ENCODE assay signal across 8 mouse cellular contexts in the genomic region with DNA sequence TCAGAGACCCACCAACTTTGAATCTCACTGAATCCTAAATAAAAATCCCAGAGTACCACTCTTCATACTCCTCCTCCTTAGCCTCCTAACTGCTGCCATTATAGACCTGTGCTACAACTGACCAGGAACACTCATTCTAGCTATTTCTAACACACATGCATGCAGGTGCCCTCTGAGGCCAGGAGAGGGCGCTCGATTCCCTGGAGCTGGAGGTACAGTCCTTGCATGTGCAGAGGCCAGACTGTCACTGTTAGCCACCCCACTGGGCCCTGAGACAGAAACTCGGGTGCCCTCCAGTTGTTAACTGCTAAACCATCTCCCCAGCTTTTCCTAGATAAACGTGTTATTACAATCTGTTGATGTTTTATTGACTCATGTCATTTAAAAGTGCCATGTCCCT. TPM values are rescaled to one million over a fixed set of nuclear protein-coding genes. Genes with fewer than 3 reads are reported as not detected.
DNase-seq lines count a peak whose midpoint lies in the region; ATAC-seq and TF ChIP-seq lines count a peak whose summit lies in the region.

No protein-coding gene starts in this region.

- peaks cover 10% of the 10 kb centered on the region for H3K4me1 ChIP-seq in heart, postnatal 0 days (ENCODE audit: control insufficient read depth, insufficient read depth)
- peaks cover 4% of the 10 kb centered on the region; the same call in 1 of the 2 replicates for H3K4me1 ChIP-seq in heart, embryonic 11.5 days (ENCODE audit: control insufficient read depth, insufficient read depth, low read length)
- peaks cover 15% of the 10 kb centered on the region for H3K4me1 ChIP-seq in embryonic facial prominence, embryonic 10.5 days
- no peaks in the 10 kb centered on the region; the same call in 1 of the 2 replicates for H3K4me1 ChIP-seq in spleen, adult 2 months (ENCODE audit: control insufficient read depth, insufficient read depth, insufficient read length)

- ATAC-seq in heart, postnatal 0 days (ENCODE audit: insufficient read depth, low read depth) = no peak
- no peak for ATAC-seq in heart, embryonic 11.5 days (replicated peaks; ENCODE audit: insufficient number of reproducible peaks, low FRiP score, low TSS enrichment)

- intact Hi-C loops in left cerebral cortex, postnatal 10 days (cut with DNase I) = no loop called here

- no peak for DNase-seq in heart, postnatal 0 days (ENCODE audit: low spot score)
- peak; percentile 34 for DNase-seq in urinary bladder, postnatal 14 days (ENCODE audit: low spot score)
- no peak for DNase-seq in urinary bladder, adult 18-20 months (ENCODE audit: low spot score in 2 of 2)
- peak; percentile 56 for DNase-seq in embryonic facial prominence, embryonic 10.5 days (ENCODE audit: low spot score)
- DNase-seq in spleen, adult 2 months (ENCODE audit: low read depth in 1 of 2, low spot score in 2 of 2) = peak in 1 of 2 experiments; percentile 25
- no peak for DNase-seq in gastrocnemius, adult 18-20 months (ENCODE audit: low spot score)
- DNase-seq in left cerebral cortex, postnatal 10 days (ENCODE audit: extremely low spot score in 1 of 2, low spot score in 2 of 2) = no peak

- H3K4me2 ChIP-seq in heart, postnatal 0 days (ENCODE audit: low read depth, low read length) = no peak overlapping the region
- no peak overlapping the region for H3K4me2 ChIP-seq in heart, embryonic 11.5 days

- TF ChIP-seq CTCF in heart, postnatal 0 days (IDR thresholded peaks at IDR 0.05; ENCODE audit: low read depth) = peak; percentile 55
- peak; percentile 66; the same call in 1 of the 2 replicates for TF ChIP-seq CTCF in spleen, adult 2 months (IDR thresholded peaks at IDR 0.05; ENCODE audit: extremely low read depth, insufficient read depth, insufficient read length, insufficient replicate concordance)

- H3K27me3 ChIP-seq in heart, postnatal 0 days (ENCODE audit: control insufficient read depth, insufficient read depth, low read length) = no peaks in the 10 kb centered on the region
- no peaks in the 10 kb centered on the region for H3K27me3 ChIP-seq in heart, embryonic 11.5 days (ENCODE audit: control insufficient read depth, insufficient read depth, low read length)
- no peaks in the 10 kb centered on the region for H3K27me3 ChIP-seq in embryonic facial prominence, embryonic 10.5 days (replicated peaks; ENCODE audit: low read depth, poor library complexity, severe bottlenecking)
- H3K27me3 ChIP-seq in spleen, adult 2 months (ENCODE audit: control insufficient read depth, insufficient read depth, low read length) = no peaks in the 10 kb centered on the region

- peaks cover 21% of the 10 kb centered on the region for H3K36me3 ChIP-seq in heart, postnatal 0 days (replicated peaks; ENCODE audit: control insufficient read depth, insufficient read depth, low read length)
- H3K36me3 ChIP-seq in heart, embryonic 11.5 days (ENCODE audit: control insufficient read depth, insufficient read depth, low read length) = peaks cover 4% of the 10 kb centered on the region; the same call in 1 of the 2 replicates
- H3K36me3 ChIP-seq in embryonic facial prominence, embryonic 10.5 days (replicated peaks) = peaks cover 50% of the 10 kb centered on the region
- peaks cover 1% of the 10 kb centered on the region; the same call in 1 of the 2 replicates for H3K36me3 ChIP-seq in spleen, adult 2 months (ENCODE audit: control insufficient read depth, insufficient read depth, low read length)

- no peak for TF ChIP-seq POLR2A in spleen, adult 2 months (IDR thresholded peaks at IDR 0.05; ENCODE audit: low read depth, low read length)

- no peak overlapping the region for H3K9ac ChIP-seq in heart, postnatal 0 days (replicated peaks; ENCODE audit: low read depth, low read length)
- no peak overlapping the region for H3K9ac ChIP-seq in heart, embryonic 11.5 days (ENCODE audit: low read depth, low read length)

- no peak for TF ChIP-seq EP300 in heart, postnatal 0 days (IDR thresholded peaks at IDR 0.05; ENCODE audit: low read depth)

- no peak overlapping the region for H3K4me3 ChIP-seq in heart, postnatal 0 days (ENCODE audit: low read depth, low read length)
- no peak overlapping the region for H3K4me3 ChIP-seq in heart, embryonic 11.5 days (ENCODE audit: low read depth, low read length)
- H3K4me3 ChIP-seq in embryonic facial prominence, embryonic 10.5 days = no peak overlapping the region
- no peak overlapping the region for H3K4me3 ChIP-seq in spleen, adult 2 months (ENCODE audit: extremely low read depth, insufficient read depth, insufficient read length)

- H3K9me3 ChIP-seq in heart, postnatal 0 days (replicated peaks; ENCODE audit: control insufficient read depth, low read length) = no peaks in the 10 kb centered on the region
- H3K9me3 ChIP-seq in heart, embryonic 11.5 days (replicated peaks; ENCODE audit: control insufficient read depth, low read length) = no peaks in the 10 kb centered on the region
- no peaks in the 10 kb centered on the region for H3K9me3 ChIP-seq in embryonic facial prominence, embryonic 10.5 days

- no peak overlapping the region for H3K27ac ChIP-seq in heart, postnatal 0 days (ENCODE audit: low read depth)
- no peak overlapping the region for H3K27ac ChIP-seq in heart, embryonic 11.5 days (ENCODE audit: low read depth, low read length)
- no peak overlapping the region for H3K27ac ChIP-seq in embryonic facial prominence, embryonic 10.5 days (replicated peaks)
- no peak overlapping the region for H3K27ac ChIP-seq in spleen, adult 2 months (ENCODE audit: insufficient read depth, low read length)

- 38% methylated on average over 4 of the region's 4 CpGs for WGBS in heart, postnatal 0 days
- WGBS in heart, embryonic 11.5 days (ENCODE audit: insufficient replicate concordance) = 47% methylated on average over 4 of the region's 4 CpGs
- WGBS in embryonic facial prominence, embryonic 10.5 days = 37% methylated on average over 4 of the region's 4 CpGs
- WGBS in spleen, adult 2 months = 42% methylated on average over 4 of the region's 4 CpGs

RNA-seq across cellular contexts. Expression of a gene that starts 3.4 kb away (rescaled TPM):
- total RNA-seq in heart, postnatal 0 days (2014; rRNA removed; ENCODE audit: low replicate concordance) = 19.7 and 23.5 TPM in 2 replicates
- polyA plus RNA-seq in heart, postnatal 0 days (2015; fragmentation: Nextera tagmentation; extraction: Ambion mirVana) = 19.5 and 22.1 TPM in 2 replicates
- 21.0 and 21.8 TPM in 2 replicates for polyA plus RNA-seq in heart, embryonic 11.5 days (2014; fragmentation: Nextera tagmentation; extraction: Ambion mirVana)
- polyA plus RNA-seq in embryonic facial prominence, embryonic 10.5 days (2016; fragmentation: Nextera tagmentation; extraction: Ambion mirVana) = 41.9 and 42.1 TPM in 2 replicates
- 10.7 and 12.0 TPM in 2 replicates for polyA plus RNA-seq in spleen, adult 2 months (2012; rRNA removed)
- 10 to 100 TPM; 22.7 to 25.2 TPM for total RNA-seq in gastrocnemius, adult 18-20 months (2021)
- 10 to 100 TPM; 18.4 to 21.1 TPM for total RNA-seq in left cerebral cortex, postnatal 10 days (2021)

RNA-seq across cellular contexts. Expression of a gene that starts 10.6 kb away (rescaled TPM):
- total RNA-seq in heart, postnatal 0 days (2014; rRNA removed; ENCODE audit: low replicate concordance) = 4.9 and 25.1 TPM in 2 replicates
- polyA plus RNA-seq in heart, postnatal 0 days (2015; fragmentation: Nextera tagmentation; extraction: Ambion mirVana) = 4.0 and 4.2 TPM in 2 replicates
- 5.3 and 6.5 TPM in 2 replicates for polyA plus RNA-seq in heart, embryonic 11.5 days (2014; fragmentation: Nextera tagmentation; extraction: Ambion mirVana)
- 8.1 and 8.5 TPM in 2 replicates for polyA plus RNA-seq in embryonic facial prominence, embryonic 10.5 days (2016; fragmentation: Nextera tagmentation; extraction: Ambion mirVana)
- 6.4 and 7.7 TPM in 2 replicates for polyA plus RNA-seq in spleen, adult 2 months (2012; rRNA removed)
- total RNA-seq in gastrocnemius, adult 18-20 months (2021) = 1 to 10 TPM; 5.0 to 6.3 TPM
- 10 to 100 TPM; 14.1 to 16.5 TPM for total RNA-seq in left cerebral cortex, postnatal 10 days (2021)

RNA-seq across cellular contexts. Expression of a gene that starts 56.2 kb away (rescaled TPM):
- 0.70 and 3.1 TPM in 2 replicates for total RNA-seq in heart, postnatal 0 days (2014; rRNA removed; ENCODE audit: low replicate concordance)
- 1.7 and 1.8 TPM in 2 replicates for polyA plus RNA-seq in heart, postnatal 0 days (2015; fragmentation: Nextera tagmentation; extraction: Ambion mirVana)
- polyA plus RNA-seq in heart, embryonic 11.5 days (2014; fragmentation: Nextera tagmentation; extraction: Ambion mirVana) = 1.8 and 2.2 TPM in 2 replicates
- 1.8 and 2.0 TPM in 2 replicates for polyA plus RNA-seq in embryonic facial prominence, embryonic 10.5 days (2016; fragmentation: Nextera tagmentation; extraction: Ambion mirVana)
- 103 and 151 TPM in 2 replicates for polyA plus RNA-seq in spleen, adult 2 months (2012; rRNA removed)
- total RNA-seq in gastrocnemius, adult 18-20 months (2021) = 1 to 10 TPM; 2.1 to 2.2 TPM
- total RNA-seq in left cerebral cortex, postnatal 10 days (2021) = 1 to 10 TPM; 5.7 to 8.3 TPM

Comparison
In these comparisons a context has a peak if more than half of its experiments do, and no peak if none do; other contexts are left out.
1. DNase-seq: peak in urinary bladder, postnatal 14 days (single experiment) and embryonic facial prominence, embryonic 10.5 days (single experiment); none in heart, postnatal 0 days (single experiment), urinary bladder, adult 18-20 months (0 of 2), gastrocnemius, adult 18-20 months (single experiment) and left cerebral cortex, postnatal 10 days (0 of 2).
2. RNA of a gene that starts 56.2 kb away (polyA plus RNA-seq): 103 to 151 TPM in spleen, adult 2 months; 1.8 to 2.2 TPM in heart, embryonic 11.5 days, 1.8 to 2.0 TPM in embryonic facial prominence, embryonic 10.5 days and 1.7 to 1.8 TPM in heart, postnatal 0 days; every median in the first group is over 10 times any median in the second.